Mouse (Mus musculus): Measurements from ENCODE around the gene Fam78a. TPM values are rescaled to one million over a fixed set of nuclear protein-coding genes. Genes with fewer than 3 reads are reported as not detected.
A peak's percentile ranks its signal among the peaks of the same experiment; 100 is the strongest.

Fam78a gene
- polyA plus RNA-seq, 1 experiment: 3.0 TPM

GRCm38 (mm10) chr2:32068811-32069607, 15.6 kb downstream of the Fam78a start:
- H3K4me3 ChIP-seq (ENCODE audit: low read depth, low read length): peak overlapping the region; percentile 13
- H3K27ac ChIP-seq (ENCODE audit: insufficient read depth, low read length): no peak overlapping the region
- H3K9ac ChIP-seq (ENCODE audit: low read depth, poor library complexity, severe bottlenecking): no peak overlapping the region
- no peak for TF ChIP-seq POLR2A (IDR thresholded peaks at IDR 0.05; ENCODE audit: insufficient read depth, low read length)
- no peak for TF ChIP-seq EP300 (IDR thresholded peaks at IDR 0.05; ENCODE audit: insufficient read depth, low read depth, low read length)
- TF ChIP-seq CTCF (IDR thresholded peaks at IDR 0.05; ENCODE audit: low read depth, low read length): no peak
- peaks cover 3% of the 10 kb centered on the region for H3K4me1 ChIP-seq (ENCODE audit: control insufficient read depth, insufficient read depth, low read length)
- no peaks in the 10 kb centered on the region for H3K27me3 ChIP-seq (ENCODE audit: control insufficient read depth, insufficient read depth, low read length, poor library complexity, severe bottlenecking)
- H3K36me3 ChIP-seq (ENCODE audit: control insufficient read depth, insufficient read depth, low read length, poor library complexity, severe bottlenecking): no peaks in the 10 kb centered on the region
- no peaks in the 10 kb centered on the region for H3K9me3 ChIP-seq (replicated peaks; ENCODE audit: control insufficient read depth, insufficient read depth, low read length, poor library complexity, severe bottlenecking)

GRCm38 (mm10) chr2:32066005-32066404, 18.7 kb downstream of the Fam78a start:
- H3K4me3 ChIP-seq (ENCODE audit: low read depth, low read length): no peak overlapping the region
- no peaks in the 10 kb centered on the region for H3K4me1 ChIP-seq (ENCODE audit: control insufficient read depth, insufficient read depth, low read length)
- no peaks in the 10 kb centered on the region for H3K27me3 ChIP-seq (ENCODE audit: control insufficient read depth, insufficient read depth, low read length, poor library complexity, severe bottlenecking)
- TF ChIP-seq POLR2A (IDR thresholded peaks at IDR 0.05; ENCODE audit: insufficient read depth, low read length): no peak
- no peak for TF ChIP-seq CTCF (IDR thresholded peaks at IDR 0.05; ENCODE audit: low read depth, low read length)
- no peak for TF ChIP-seq EP300 (IDR thresholded peaks at IDR 0.05; ENCODE audit: insufficient read depth, low read depth, low read length)
- no peak overlapping the region for H3K27ac ChIP-seq (ENCODE audit: insufficient read depth, low read length)
- H3K9me3 ChIP-seq (replicated peaks; ENCODE audit: control insufficient read depth, insufficient read depth, low read length, poor library complexity, severe bottlenecking): no peaks in the 10 kb centered on the region
- no peaks in the 10 kb centered on the region for H3K36me3 ChIP-seq (ENCODE audit: control insufficient read depth, insufficient read depth, low read length, poor library complexity, severe bottlenecking)
- no peak overlapping the region for H3K9ac ChIP-seq (ENCODE audit: low read depth, poor library complexity, severe bottlenecking)

DNA sequence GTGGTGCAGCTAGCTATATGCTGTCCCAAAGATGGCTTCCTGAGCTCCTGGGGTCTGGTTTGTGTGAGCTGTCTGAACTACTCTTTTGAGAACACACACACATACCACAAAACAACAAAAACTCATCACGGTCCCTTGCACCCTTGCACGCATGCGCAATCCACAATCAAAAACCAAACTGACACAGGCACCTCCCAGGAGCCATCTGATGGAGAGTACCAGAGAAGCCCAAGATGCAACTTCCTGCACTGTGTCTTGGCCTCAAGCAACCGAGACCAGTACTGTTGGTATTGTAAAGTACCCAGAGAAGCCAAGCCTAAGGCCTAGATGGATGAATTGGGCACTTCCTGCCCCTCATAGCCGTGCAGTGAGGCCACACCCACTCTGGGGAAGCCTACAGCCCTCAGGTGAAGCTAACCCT, 19.3 kb downstream of the Fam78a start:
- H3K9ac ChIP-seq (ENCODE audit: low read depth, poor library complexity, severe bottlenecking): no peak overlapping the region
- H3K4me1 ChIP-seq (ENCODE audit: control insufficient read depth, insufficient read depth, low read length): no peaks in the 10 kb centered on the region

DNA sequence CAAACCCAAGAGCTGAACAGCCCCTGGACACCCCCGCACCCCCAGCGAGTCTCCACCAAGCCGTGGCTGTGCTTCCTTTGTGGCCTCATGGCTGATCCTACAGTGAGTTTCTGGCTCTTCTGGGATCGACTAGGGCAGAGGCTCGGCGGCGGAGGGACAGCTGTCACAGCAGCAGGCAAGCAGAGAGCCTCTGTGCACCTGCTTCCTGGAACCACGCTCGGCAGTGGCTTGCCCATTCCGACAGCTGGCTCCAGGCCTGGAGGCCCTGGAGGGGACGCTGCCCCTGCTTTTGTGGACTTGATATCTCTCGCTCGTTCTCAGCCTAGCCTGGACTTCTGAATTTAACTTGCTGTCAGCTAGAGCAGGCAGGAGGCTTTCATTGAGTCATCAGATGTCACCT, 19.7 kb downstream of the Fam78a start:
- Histone ChIP-seq H3K4me3 (ENCODE audit: low read depth, low read length) (no peak overlapping the region), H3K9me3 (replicated peaks; ENCODE audit: control insufficient read depth, insufficient read depth, low read length, poor library complexity, severe bottlenecking) (no peaks in the 10 kb centered on the region), H3K36me3 (ENCODE audit: control insufficient read depth, insufficient read depth, low read length, poor library complexity, severe bottlenecking) (no peaks in the 10 kb centered on the region), H3K9ac (ENCODE audit: low read depth, poor library complexity, severe bottlenecking) (no peak overlapping the region), H3K27ac (ENCODE audit: insufficient read depth, low read length) (no peak overlapping the region), H3K4me1 (ENCODE audit: control insufficient read depth, insufficient read depth, low read length) (no peaks in the 10 kb centered on the region), H3K27me3 (ENCODE audit: control insufficient read depth, insufficient read depth, low read length, poor library complexity, severe bottlenecking) (no peaks in the 10 kb centered on the region)
- TF ChIP-seq EP300 (IDR thresholded peaks at IDR 0.05; ENCODE audit: insufficient read depth, low read depth, low read length) (no peak), POLR2A (IDR thresholded peaks at IDR 0.05; ENCODE audit: insufficient read depth, low read length) (no peak), CTCF (IDR thresholded peaks at IDR 0.05; ENCODE audit: low read depth, low read length) (no peak)

More for the DNA sequence above, 19.3 kb downstream of the Fam78a start:
- TF ChIP-seq POLR2A (IDR thresholded peaks at IDR 0.05; ENCODE audit: insufficient read depth, low read length) (no peak), EP300 (IDR thresholded peaks at IDR 0.05; ENCODE audit: insufficient read depth, low read depth, low read length) (no peak), CTCF (IDR thresholded peaks at IDR 0.05; ENCODE audit: low read depth, low read length) (no peak)
- no peak overlapping the region for H3K27ac ChIP-seq (ENCODE audit: insufficient read depth, low read length)
- H3K9me3 ChIP-seq (replicated peaks; ENCODE audit: control insufficient read depth, insufficient read depth, low read length, poor library complexity, severe bottlenecking): no peaks in the 10 kb centered on the region
- H3K36me3 ChIP-seq (ENCODE audit: control insufficient read depth, insufficient read depth, low read length, poor library complexity, severe bottlenecking): no peaks in the 10 kb centered on the region
- no peak overlapping the region for H3K4me3 ChIP-seq (ENCODE audit: low read depth, low read length)
- no peaks in the 10 kb centered on the region for H3K27me3 ChIP-seq (ENCODE audit: control insufficient read depth, insufficient read depth, low read length, poor library complexity, severe bottlenecking)

GRCm38 (mm10) chr2:32063451-32064151, 21.1 kb downstream of the Fam78a start:
- no peak overlapping the region for H3K9ac ChIP-seq (ENCODE audit: low read depth, poor library complexity, severe bottlenecking)
- H3K4me1 ChIP-seq (ENCODE audit: control insufficient read depth, insufficient read depth, low read length): no peaks in the 10 kb centered on the region
- TF ChIP-seq POLR2A (IDR thresholded peaks at IDR 0.05; ENCODE audit: insufficient read depth, low read length) (no peak), EP300 (IDR thresholded peaks at IDR 0.05; ENCODE audit: insufficient read depth, low read depth, low read length) (no peak), CTCF (IDR thresholded peaks at IDR 0.05; ENCODE audit: low read depth, low read length) (no peak)
- H3K9me3 ChIP-seq (replicated peaks; ENCODE audit: control insufficient read depth, insufficient read depth, low read length, poor library complexity, severe bottlenecking): no peaks in the 10 kb centered on the region
- H3K27ac ChIP-seq (ENCODE audit: insufficient read depth, low read length): no peak overlapping the region
- H3K4me3 ChIP-seq (ENCODE audit: low read depth, low read length): no peak overlapping the region
- H3K36me3 ChIP-seq (ENCODE audit: control insufficient read depth, insufficient read depth, low read length, poor library complexity, severe bottlenecking): no peaks in the 10 kb centered on the region
- H3K27me3 ChIP-seq (ENCODE audit: control insufficient read depth, insufficient read depth, low read length, poor library complexity, severe bottlenecking): no peaks in the 10 kb centered on the region

All from ES-Bruce4 (cell line).